Mouse (Mus musculus) ovary, adult 18-20 months (tissue): ENCODE measurements around the gene Gm20388.

Source experiments
- DNase-seq: peaks from one replicate; pipeline ENCODE4 v3.0.0; 2022; ENCODE audit warnings: low spot score, mixed read lengths

The Gm20388 gene

GRCm38 (mm10) chr8:121875517-121875916 is 1964.9 kb downstream of the Gm20388 start:
- no peak for DNase-seq

DNA sequence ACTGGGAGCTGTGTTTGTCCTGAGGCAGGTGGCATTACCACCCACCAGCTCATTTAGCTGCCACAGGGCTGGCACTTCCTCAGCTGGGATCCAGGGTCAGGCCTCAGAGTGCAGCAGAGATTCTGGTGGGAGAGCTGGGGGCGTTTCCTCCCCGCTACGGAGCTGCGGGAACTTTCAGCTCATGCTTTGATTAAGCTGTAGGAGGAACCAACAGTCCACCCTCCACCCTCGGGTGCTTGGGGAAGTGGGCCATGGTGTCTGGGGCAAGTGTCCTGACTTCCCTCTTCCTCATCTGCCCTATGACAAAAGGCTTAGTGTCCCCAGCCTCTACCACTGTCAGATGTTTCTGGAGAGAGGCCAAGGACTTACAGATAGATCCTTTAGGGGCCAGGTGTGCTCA is 1966.6 kb downstream of the Gm20388 start:
- no peak for DNase-seq

GRCm38 (mm10) chr8:121877828-121878480 is 1967.3 kb downstream of the Gm20388 start:
- no peak for DNase-seq

DNA sequence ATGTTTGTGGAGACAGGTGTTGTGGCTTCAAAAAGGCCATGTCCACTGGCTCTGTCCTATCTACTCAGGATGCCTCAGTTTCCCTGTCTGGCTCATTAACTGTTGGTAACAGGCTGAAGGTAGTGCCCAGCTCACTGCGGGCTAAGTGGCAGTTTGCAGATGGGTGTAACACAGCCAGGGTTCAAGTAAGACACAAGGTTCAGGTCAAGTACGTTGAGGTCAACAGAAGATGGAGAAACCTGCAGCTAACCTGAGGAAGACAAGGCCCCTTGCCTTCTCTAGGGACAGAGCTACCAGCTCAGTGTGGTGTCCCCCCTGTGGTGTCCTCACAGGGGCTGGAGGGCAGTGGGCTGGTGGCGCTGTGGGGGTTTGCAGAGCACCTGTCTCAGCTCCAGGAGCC is 1969.1 kb downstream of the Gm20388 start:
- DNase-seq, result no peak

- no peak for DNase-seq
These were observed 1970.2 kb downstream of the Gm20388 start for GRCm38 (mm10) chr8:121880818-121881217.

GRCm38 (mm10) chr8:121881921-121882320 is 1971.3 kb downstream of the Gm20388 start:
- DNase-seq, result no peak

DNA sequence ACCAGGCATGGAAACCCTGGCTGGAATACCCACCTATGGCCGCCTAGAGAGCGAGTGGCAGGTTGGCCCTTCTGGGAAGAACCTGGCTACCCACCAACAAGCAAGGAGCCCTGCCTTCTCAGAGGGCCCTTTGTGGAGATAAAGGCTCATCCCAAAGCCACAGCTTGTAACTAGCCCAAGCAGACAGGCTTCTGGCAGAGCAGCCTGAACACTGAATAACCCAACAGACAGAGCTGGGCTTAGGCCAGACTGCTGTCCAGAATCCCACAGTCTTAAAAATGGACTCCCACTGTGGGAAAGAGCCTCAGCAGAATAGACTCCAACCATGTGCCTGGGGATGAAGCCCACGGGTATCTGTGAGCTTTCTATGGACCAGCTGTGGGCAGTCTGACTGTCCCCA is 1973.5 kb downstream of the Gm20388 start:
- DNase-seq, result no peak

- no peak for DNase-seq
These were observed 1974.4 kb downstream of the Gm20388 start for GRCm38 (mm10) chr8:121885001-121885400.

- DNase-seq, result no peak
These were observed 1974.8 kb downstream of the Gm20388 start for GRCm38 (mm10) chr8:121885433-121885832.

- no peak for DNase-seq
These were observed 1976.9 kb downstream of the Gm20388 start for GRCm38 (mm10) chr8:121887547-121887946.

- DNase-seq, result no peak
These were observed 1978.7 kb downstream of the Gm20388 start for GRCm38 (mm10) chr8:121889317-121889716.

- no peak for DNase-seq
These were observed 1979.5 kb downstream of the Gm20388 start for GRCm38 (mm10) chr8:121889810-121890785.

DNA sequence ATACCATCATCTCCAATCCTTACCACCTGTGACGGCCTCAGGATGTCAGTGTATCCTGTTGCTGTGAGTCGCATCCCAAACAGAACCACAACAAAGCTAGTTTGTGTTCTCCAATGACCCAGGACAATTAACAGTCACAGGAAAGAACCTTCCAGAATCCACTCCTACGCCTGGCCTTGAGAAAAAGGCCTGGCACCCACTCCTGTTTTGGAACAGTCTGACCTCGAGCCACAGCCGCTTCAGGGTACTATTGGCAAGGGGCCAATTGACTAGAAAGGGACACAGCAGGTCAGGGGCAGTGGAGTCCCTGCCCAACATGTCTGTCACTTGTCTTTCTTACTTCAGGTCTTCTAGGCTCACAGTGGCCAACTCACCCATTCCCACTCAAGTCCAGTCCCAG is 1982.2 kb downstream of the Gm20388 start:
- DNase-seq, result peak; percentile 75

DNA sequence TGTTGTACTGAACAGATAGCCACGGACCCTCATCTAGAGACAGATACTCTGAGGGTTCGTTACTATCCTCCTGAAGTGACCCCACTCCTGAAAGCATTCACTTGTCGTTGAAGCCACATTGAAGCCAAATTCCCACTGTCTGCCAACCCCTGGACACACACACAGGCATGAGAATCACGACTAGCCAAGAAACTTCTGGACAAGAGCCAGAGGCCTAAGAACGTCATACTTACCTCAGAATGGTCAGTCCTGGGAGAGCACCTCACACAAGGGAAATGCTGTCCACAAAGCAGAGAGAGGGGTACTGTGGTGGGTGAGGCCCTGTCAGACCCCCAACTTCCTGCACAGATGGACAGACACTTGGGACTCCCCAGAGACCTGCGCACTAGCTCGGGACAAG is 1985.3 kb downstream of the Gm20388 start:
- no peak for DNase-seq

- DNase-seq, result no peak
These were observed 1986.0 kb downstream of the Gm20388 start for GRCm38 (mm10) chr8:121896476-121897145.

GRCm38 (mm10) chr8:121897205-121897604 is 1986.6 kb downstream of the Gm20388 start:
- no peak for DNase-seq

GRCm38 (mm10) chr8:121897871-121898381 is 1987.3 kb downstream of the Gm20388 start:
- DNase-seq, result no peak

DNA sequence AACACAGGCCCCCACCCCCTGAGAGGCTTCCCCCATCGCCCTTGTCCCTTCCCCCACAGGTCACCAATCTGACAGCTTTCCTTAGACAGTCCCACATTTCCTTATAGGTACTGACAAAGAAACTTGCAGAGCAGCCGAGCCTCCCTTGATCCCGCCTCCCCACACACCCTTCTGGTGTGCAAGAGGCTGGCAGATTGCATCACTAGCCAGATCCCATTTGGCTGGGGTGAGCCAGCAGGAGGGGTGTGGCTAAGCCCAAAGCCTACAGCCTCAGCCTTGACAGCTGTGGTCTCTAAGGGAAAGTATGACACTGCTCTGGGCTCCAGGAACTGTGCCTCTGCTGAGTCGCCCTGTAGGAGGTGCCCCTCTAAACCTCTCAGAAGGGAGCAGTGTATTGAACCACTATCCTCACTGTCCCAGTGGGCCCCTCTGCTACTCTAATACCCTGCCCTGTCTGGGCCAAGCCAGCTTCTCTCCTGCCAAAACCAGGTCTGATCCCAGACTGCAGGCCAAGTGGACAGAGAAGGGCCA is 1987.8 kb downstream of the Gm20388 start:
- DNase-seq, result peak; percentile 83

DNA sequence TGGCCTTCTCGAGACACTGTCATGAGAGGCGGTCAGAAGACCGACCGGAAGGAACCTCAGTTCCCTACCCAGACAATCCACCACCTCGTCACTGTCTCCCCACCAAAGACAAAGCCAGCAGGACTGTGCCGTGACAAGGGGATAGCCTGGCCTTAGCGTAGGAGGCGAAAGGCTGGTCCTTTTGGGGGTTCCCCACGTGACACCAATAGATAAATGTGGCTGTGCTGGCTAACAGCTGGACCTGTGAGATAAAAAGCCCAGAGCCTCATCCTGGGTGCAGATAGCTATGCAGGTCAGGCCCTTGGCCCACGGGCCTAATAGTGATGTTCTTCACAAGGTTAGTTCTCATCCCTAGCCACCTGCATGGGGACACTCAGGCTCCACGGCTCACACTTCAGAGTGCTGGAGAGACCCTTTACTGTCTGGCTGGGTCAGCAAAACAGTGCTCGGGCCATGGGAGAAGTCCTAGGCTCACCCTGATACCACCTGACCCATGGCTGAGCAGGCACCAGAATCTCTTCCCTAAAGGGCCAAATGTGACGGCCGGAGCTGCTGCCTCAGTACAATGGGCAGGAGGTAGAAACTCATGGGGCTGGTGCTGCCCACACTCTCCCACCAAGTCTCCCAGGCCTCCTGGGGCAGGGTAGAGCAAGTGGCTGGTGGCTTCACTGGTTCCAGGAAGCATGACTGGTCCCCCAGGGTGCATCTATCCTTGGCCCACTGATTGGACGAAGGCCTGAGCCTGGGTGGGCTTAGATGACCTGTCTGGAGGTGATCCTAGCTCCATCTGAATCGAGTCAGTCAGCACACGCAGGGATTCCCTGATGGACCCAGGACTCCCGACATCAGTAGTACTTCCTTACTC is 1988.8 kb downstream of the Gm20388 start:
- no peak for DNase-seq

DNA sequence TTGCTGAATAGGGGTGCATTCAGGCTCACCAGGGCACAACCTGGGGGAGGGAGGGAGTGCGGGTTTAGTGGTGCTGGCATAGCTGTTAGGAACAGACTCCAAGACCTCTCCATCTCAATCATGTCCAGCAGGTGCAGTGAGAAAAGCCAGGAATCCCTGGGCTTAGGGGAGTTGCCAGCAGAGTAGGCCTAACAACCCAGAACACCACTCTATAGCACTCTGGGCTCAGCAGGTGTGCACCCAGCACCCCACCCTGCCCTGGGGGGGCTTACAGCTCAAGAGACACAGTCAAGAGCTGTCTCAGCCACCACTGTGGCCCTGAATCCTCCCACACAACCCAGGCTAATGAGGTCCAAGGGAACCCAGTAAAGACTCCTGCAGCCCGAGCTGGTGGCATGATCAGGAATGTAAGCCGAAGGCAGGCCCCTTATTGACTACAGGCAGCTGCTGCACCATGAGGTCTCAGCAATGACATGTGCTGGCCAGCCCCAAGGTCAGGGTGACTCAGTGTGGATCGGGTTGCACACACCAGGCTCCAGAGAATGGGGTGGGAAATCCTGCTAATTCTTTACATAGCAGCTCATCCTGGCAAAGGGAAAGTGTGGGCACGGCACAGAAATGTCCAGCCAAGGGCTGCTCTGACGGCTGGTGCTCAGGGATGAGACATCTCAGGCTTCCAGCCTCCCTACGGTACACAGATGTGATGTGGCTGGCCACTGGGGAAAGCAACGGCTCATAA is 1991.0 kb downstream of the Gm20388 start:
- peak; percentile 68 for DNase-seq
